Mouse (Mus musculus) 3134 (cell line): ENCODE measurements around the gene St6galnac3.

ENCODE experiments used
- DNase-seq: peaks from one replicate; pipeline ENCODE4 v3.0.0-alpha.2; 2011; ENCODE audit warnings: low spot score; ENCODE audit not compliant: insufficient read length; ENCODE audit errors: extremely low read depth

St6galnac3 gene

GRCm38 (mm10) chr3:153659575-153660168, 65.3 kb downstream of the St6galnac3 start:
- no peak for DNase-seq

- no peak for DNase-seq
These were observed 66.8 kb downstream of the St6galnac3 start for GRCm38 (mm10) chr3:153658051-153658777.

GRCm38 (mm10) chr3:153655071-153655470, 69.9 kb downstream of the St6galnac3 start:
- no peak for DNase-seq

- no peak for DNase-seq
These were observed 72.1 kb downstream of the St6galnac3 start for GRCm38 (mm10) chr3:153652850-153653249.

GRCm38 (mm10) chr3:153648713-153649112, 76.3 kb downstream of the St6galnac3 start:
- DNase-seq = no peak

GRCm38 (mm10) chr3:153645803-153646202, 79.2 kb downstream of the St6galnac3 start:
- no peak for DNase-seq

- DNase-seq = no peak
These were observed 81.0 kb downstream of the St6galnac3 start for GRCm38 (mm10) chr3:153643822-153644519.

- DNase-seq = no peak
These were observed 82.1 kb downstream of the St6galnac3 start for GRCm38 (mm10) chr3:153642826-153643225.

GRCm38 (mm10) chr3:153641805-153642204, 83.2 kb downstream of the St6galnac3 start:
- no peak for DNase-seq

GRCm38 (mm10) chr3:153637336-153637735, 87.6 kb downstream of the St6galnac3 start:
- no peak for DNase-seq

GRCm38 (mm10) chr3:153636804-153637153, 88.2 kb downstream of the St6galnac3 start:
- DNase-seq = no peak

GRCm38 (mm10) chr3:153636094-153636803, 88.7 kb downstream of the St6galnac3 start:
- DNase-seq = no peak

GRCm38 (mm10) chr3:153631988-153632672, 92.8 kb downstream of the St6galnac3 start:
- no peak for DNase-seq

- DNase-seq = no peak
These were observed 98.7 kb downstream of the St6galnac3 start for GRCm38 (mm10) chr3:153626237-153626636.

GRCm38 (mm10) chr3:153618976-153619375, 106.0 kb downstream of the St6galnac3 start:
- no peak for DNase-seq

GRCm38 (mm10) chr3:153616849-153617248, 108.1 kb downstream of the St6galnac3 start:
- DNase-seq = no peak

GRCm38 (mm10) chr3:153610239-153610638, 114.7 kb downstream of the St6galnac3 start:
- no peak for DNase-seq

- no peak for DNase-seq
These were observed 118.6 kb downstream of the St6galnac3 start for GRCm38 (mm10) chr3:153606331-153606730.

GRCm38 (mm10) chr3:153605767-153606098, 119.2 kb downstream of the St6galnac3 start:
- no peak for DNase-seq

- no peak for DNase-seq
These were observed 119.7 kb downstream of the St6galnac3 start for GRCm38 (mm10) chr3:153605089-153605766.
